Mouse (Mus musculus) E14TG2a.4 (cell line): ENCODE data around the gene Nkain4.

Experiments
- CTCF ChIP-seq: conservative IDR thresholded peaks from 2 replicates; pipeline ENCODE4 v1.5.1; 2014; ENCODE audit warnings: low read length
- NANOG ChIP-seq: IDR thresholded peaks from 2 replicates; pipeline ENCODE4 v1.6.1; 2014; ENCODE audit warnings: borderline replicate concordance, low read length, mixed read lengths
- POU5F1 ChIP-seq: IDR thresholded peaks from 2 replicates; pipeline ENCODE4 v1.6.1; 2014; ENCODE audit warnings: low read length, borderline replicate concordance

GRCm38 (mm10) chr2:180988347-180988913, 33.9 kb upstream of the Nkain4 start:
- TF ChIP-seq CTCF (no peak), NANOG (no peak), POU5F1 (no peak)
